11 mouse cellular contexts compared by ENCODE assay signal in genomic region chr14:30218114-30218513, GRCm38 (mm10).
DNase-seq lines count a peak whose midpoint lies in the region; ATAC-seq and TF ChIP-seq lines count a peak whose summit lies in the region.
"Had no signal": no experiment of that assay in that cellular context is flagged by ENCODE, and none has a peak within 500 bp of the region (broad histone marks: within the 10 kb centered on the region; RNA-seq: fewer than 3 reads in every experiment).

No protein-coding gene starts in this region.

- TF ChIP-seq POLR2A in heart, adult 2 months (IDR thresholded peaks at IDR 0.05; ENCODE audit: insufficient read depth, low read depth, low read length) = peak; percentile 27; the same call in 1 of the 2 replicates

- WGBS in heart, adult 2 months = 55% methylated on average over 3 of the region's 3 CpGs
- WGBS in heart, embryonic 12.5 days = 85% methylated on average over 3 of the region's 3 CpGs
- 94% methylated on average over 3 of the region's 3 CpGs for WGBS in midbrain, embryonic 13.5 days

- no peaks in the 10 kb centered on the region for H3K9me3 ChIP-seq in heart, embryonic 12.5 days (replicated peaks)
- H3K9me3 ChIP-seq in midbrain, embryonic 13.5 days = no peaks in the 10 kb centered on the region
- H3K9me3 ChIP-seq: midbrain, embryonic 12.5 days had no signal

- intact Hi-C loops in heart, adult 2 months (cut with DNase I) = loop anchor here (5.0 kb wide), 2 partner anchors 41 to 81 kb away; no protein-coding TSS in a partner anchor

- TF ChIP-seq EP300 in heart, adult 2 months (IDR thresholded peaks at IDR 0.05; ENCODE audit: insufficient read depth, low read depth, low read length) = peak; percentile 76; the same call in 1 of the 2 replicates

- H3K27me3 ChIP-seq in heart, adult 2 months (ENCODE audit: control insufficient read depth, insufficient read depth, low read length) = no peaks in the 10 kb centered on the region
- no peaks in the 10 kb centered on the region for H3K27me3 ChIP-seq in heart, embryonic 12.5 days (replicated peaks)
- no peaks in the 10 kb centered on the region for H3K27me3 ChIP-seq in midbrain, embryonic 13.5 days
- H3K27me3 ChIP-seq: CH12.LX; midbrain, embryonic 12.5 days had no signal

- H3K27ac ChIP-seq in heart, adult 2 months = peak overlapping the region; percentile 51
- H3K27ac ChIP-seq in heart, embryonic 12.5 days (ENCODE audit: poor library complexity, severe bottlenecking) = no peak overlapping the region
- no peak overlapping the region for H3K27ac ChIP-seq in midbrain, embryonic 13.5 days
- H3K27ac ChIP-seq: kidney, postnatal 0 days; midbrain, embryonic 12.5 days had no signal

- TF ChIP-seq CTCF in heart, adult 2 months (IDR thresholded peaks at IDR 0.05) = 0 out of 2 replicates have a peak, but pooled peaks have one; percentile 11

- no peaks in the 10 kb centered on the region for H3K79me2 ChIP-seq in heart, adult 2 months (replicated peaks; ENCODE audit: control insufficient read depth, insufficient read depth, low read length)

- H3K4me1 ChIP-seq in heart, adult 2 months (ENCODE audit: control insufficient read depth, insufficient read depth, low read length) = peaks cover 3% of the 10 kb centered on the region
- peaks cover 24% of the 10 kb centered on the region for H3K4me1 ChIP-seq in heart, embryonic 12.5 days (replicated peaks)
- H3K4me1 ChIP-seq in midbrain, embryonic 13.5 days (replicated peaks) = no peaks in the 10 kb centered on the region
- H3K4me1 ChIP-seq: midbrain, embryonic 12.5 days had no signal

- H3K4me2 ChIP-seq in heart, embryonic 12.5 days = no peak overlapping the region
- no peak overlapping the region for H3K4me2 ChIP-seq in midbrain, embryonic 13.5 days (replicated peaks)
- H3K4me2 ChIP-seq: midbrain, embryonic 12.5 days had no signal

- peak; percentile 68 to 80 for DNase-seq in heart, adult 2 months
- peak; percentile 88 for DNase-seq in adrenal gland, postnatal 14 days
- DNase-seq in gastrocnemius, adult 8-10 months (ENCODE audit: low spot score in 2 of 2) = peak; percentile 45 to 71
- DNase-seq in layer of hippocampus, postnatal 36 days = peak; percentile 58 to 61
- no peak for DNase-seq in spleen, postnatal 36 days (ENCODE audit: low spot score in 2 of 2)
- DNase-seq in embryo, embryonic 10 days (ENCODE audit: low spot score) = no peak

- H3K36me3 ChIP-seq in heart, adult 2 months (ENCODE audit: control insufficient read depth, insufficient read depth, low read length) = no peaks in the 10 kb centered on the region
- no peaks in the 10 kb centered on the region for H3K36me3 ChIP-seq in heart, embryonic 12.5 days
- H3K36me3 ChIP-seq in midbrain, embryonic 13.5 days = 0 out of 2 replicates have a peak, but pooled peaks cover 2% of the 10 kb centered on the region
- H3K36me3 ChIP-seq: midbrain, embryonic 12.5 days had no signal

- H3K9ac ChIP-seq in heart, adult 2 months (ENCODE audit: low read depth, low read length) = no peak overlapping the region
- no peak overlapping the region for H3K9ac ChIP-seq in heart, embryonic 12.5 days
- no peak overlapping the region for H3K9ac ChIP-seq in midbrain, embryonic 13.5 days (replicated peaks)
- H3K9ac ChIP-seq: midbrain, embryonic 12.5 days had no signal

- ATAC-seq in heart, embryonic 12.5 days (ENCODE audit: insufficient number of reproducible peaks, low FRiP score) = no peak
- no peak for ATAC-seq in midbrain, embryonic 13.5 days

- no peak overlapping the region for H3K4me3 ChIP-seq in heart, adult 2 months
- H3K4me3 ChIP-seq in heart, embryonic 12.5 days = no peak overlapping the region
- H3K4me3 ChIP-seq in midbrain, embryonic 13.5 days (replicated peaks) = no peak overlapping the region
- H3K4me3 ChIP-seq: midbrain, embryonic 12.5 days had no signal

Comparison
In these comparisons a context has a peak if more than half of its experiments do, and no peak if none do; other contexts are left out.
1. DNase-seq: peak in heart, adult 2 months (2 of 2), adrenal gland, postnatal 14 days (single experiment), gastrocnemius, adult 8-10 months (2 of 2) and layer of hippocampus, postnatal 36 days (2 of 2); none in spleen, postnatal 36 days (0 of 2) and embryo, embryonic 10 days (single experiment).